Mouse (Mus musculus) heart, embryonic 14.5 days (tissue): ENCODE data around the gene Dot1l. TPM values are rescaled to one million over a fixed set of nuclear protein-coding genes. Genes with fewer than 3 reads are reported as not detected.

Experiments used
- ATAC-seq: fragments of 200-750 bp; cut with Nextera tagmentation; 2 replicates; pipeline ENCODE4 v1.8.0; 2017; ENCODE audit warnings: low read depth, moderate TSS enrichment; ENCODE audit not compliant: insufficient number of reproducible peaks, insufficient read depth, low FRiP score
- H3K27ac ChIP-seq, 2 experiments: fragments of 200-500 bp in 1 of 2; fragments of 300-500 bp in 1 of 2; sonication (generic) in 1 of 2; replicated peaks in 1 of 2; 2 replicates each; pipeline ENCODE4 v1.5.1; 2012 to 2014; ENCODE audit warnings: low read depth in 2 of 2, low read length in 2 of 2, control low read depth in 1 of 2, mild to moderate bottlenecking in 1 of 2, mixed read lengths in 1 of 2; ENCODE audit not compliant: control insufficient read depth in 1 of 2, insufficient read depth in 1 of 2
- H3K27me3 ChIP-seq: fragments of 300-500 bp; sonication (generic); 2 replicates; pipeline ENCODE4 v1.6.1; 2014; ENCODE audit warnings: mild to moderate bottlenecking, low read length, control low read depth; ENCODE audit not compliant: control insufficient read depth, insufficient read depth
- H3K36me3 ChIP-seq: fragments of 300-500 bp; sonication (generic); 2 replicates; pipeline ENCODE4 v1.6.1; 2014; ENCODE audit warnings: mild to moderate bottlenecking, control low read depth, low read length, mixed read lengths; ENCODE audit not compliant: control insufficient read depth, insufficient read depth
- H3K4me1 ChIP-seq, 2 experiments: fragments of 200-500 bp in 1 of 2; fragments of 300-500 bp in 1 of 2; sonication (generic) in 1 of 2; 2 replicates each; pipeline ENCODE4 v1.6.1; 2012 to 2014; ENCODE audit warnings: low read length in 2 of 2, control low read depth in 1 of 2, mixed read lengths in 1 of 2; ENCODE audit not compliant: control insufficient read depth in 2 of 2, insufficient read depth in 2 of 2
- H3K4me2 ChIP-seq: fragments of 300-500 bp; sonication (generic); 2 replicates; pipeline ENCODE4 v1.6.1; 2014; ENCODE audit warnings: mild to moderate bottlenecking, low read length
- H3K4me3 ChIP-seq, 2 experiments: fragments of 200-500 bp in 1 of 2; fragments of 300-500 bp in 1 of 2; sonication (generic) in 1 of 2; 2 replicates each; pipeline ENCODE4 v1.5.1; 2012 to 2014; ENCODE audit warnings: low read length in 2 of 2, mild to moderate bottlenecking in 2 of 2, control low read depth in 1 of 2, low read depth in 1 of 2, moderate library complexity in 1 of 2; ENCODE audit not compliant: control insufficient read depth in 1 of 2, insufficient read depth in 1 of 2
- H3K9ac ChIP-seq: fragments of 300-500 bp; sonication (generic); 2 replicates; pipeline ENCODE4 v1.6.1; 2014; ENCODE audit warnings: mild to moderate bottlenecking, low read length
- H3K9me3 ChIP-seq: fragments of 300-500 bp; sonication (generic); 2 replicates; pipeline ENCODE4 v1.6.1; 2016; ENCODE audit warnings: low read length, control low read depth; ENCODE audit not compliant: control insufficient read depth
- WGBS: fragments of 180-500 bp; shearing (Covaris S2); extraction: QIAGEN DNeasy Blood & Tissue Kit; methylation state at CpG from one replicate; pipeline ENCODE4 v1.1.7; 2014; 5-methylcytosine and 5-hydroxymethylcytosine counted together
- polyA plus RNA-seq: library from polyadenylated mRNA; unstranded; fragments of >200 nt; fragmentation: Nextera tagmentation; extraction: Ambion mirVana; gene quantifications from 2 replicates; pipeline ENCODE4 v1.2.1, GENCODE M21; 2014

Gene Dot1l
- polyA plus RNA-seq, 1 experiment from 2014 or later: 26.5 TPM

GRCm38 (mm10) chr10:80773816-80774215, 18.8 kb downstream of the Dot1l start:
- H3K36me3 ChIP-seq: peaks cover 92% of the 10 kb centered on the region
- no peaks in the 10 kb centered on the region for H3K27me3 ChIP-seq
- 43% methylated on average over 5 of the region's 5 CpGs for WGBS
- peak overlapping the region; percentile 8; the same call in 1 of the 2 replicates for H3K4me2 ChIP-seq
- peaks cover 35 to 41% of the 10 kb centered on the region in 2 experiments for H3K4me1 ChIP-seq
- H3K9me3 ChIP-seq: no peaks in the 10 kb centered on the region
- ATAC-seq: no peak
- no peak overlapping the region for H3K4me3 ChIP-seq
- H3K9ac ChIP-seq: peak overlapping the region; percentile 59
- H3K27ac ChIP-seq: peak overlapping the region; percentile 92 to 98

GRCm38 (mm10) chr10:80774549-80774948, 19.5 kb downstream of the Dot1l start:
- peak overlapping the region; percentile 92 to 98 for H3K27ac ChIP-seq
- H3K4me3 ChIP-seq: no peak overlapping the region
- H3K4me2 ChIP-seq: 0 out of 2 replicates have a peak overlapping the region, but pooled peaks have one; percentile 23
- peaks cover 35 to 41% of the 10 kb centered on the region in 2 experiments for H3K4me1 ChIP-seq
- H3K9ac ChIP-seq: peak overlapping the region; percentile 18
- 8% methylated on average over 2 of the region's 2 CpGs for WGBS
- H3K36me3 ChIP-seq: peaks cover 94% of the 10 kb centered on the region
- H3K9me3 ChIP-seq: no peaks in the 10 kb centered on the region
- peak; percentile 94 for ATAC-seq
- H3K27me3 ChIP-seq: no peaks in the 10 kb centered on the region

- Histone ChIP-seq H3K27me3 (no peaks in the 10 kb centered on the region), H3K9me3 (no peaks in the 10 kb centered on the region), H3K27ac (peak overlapping the region; percentile 71 to 80), H3K4me2 (0 out of 2 replicates have a peak overlapping the region, but pooled peaks have one; percentile 23), H3K4me1 (peaks cover 35 to 41% of the 10 kb centered on the region in 2 experiments), H3K36me3 (peaks cover 94% of the 10 kb centered on the region), H3K4me3 (no peak overlapping the region), H3K9ac (peak overlapping the region; percentile 18)
- 38% methylated on average over 4 of the region's 4 CpGs for WGBS
- no peak for ATAC-seq
These were observed 20.0 kb downstream of the Dot1l start for GRCm38 (mm10) chr10:80774981-80775380.

- H3K4me1 ChIP-seq: peaks cover 35 to 41% of the 10 kb centered on the region in 2 experiments
- peak overlapping the region; percentile 29 to 80 for H3K27ac ChIP-seq
- no peak overlapping the region for H3K4me3 ChIP-seq
- no peak for ATAC-seq
- H3K36me3 ChIP-seq: peaks cover 94% of the 10 kb centered on the region
- no peak overlapping the region for H3K4me2 ChIP-seq
- no peaks in the 10 kb centered on the region for H3K9me3 ChIP-seq
- peak overlapping the region; percentile 18 for H3K9ac ChIP-seq
- no peaks in the 10 kb centered on the region for H3K27me3 ChIP-seq
- 54% methylated on average over 4 of the region's 4 CpGs for WGBS
These were observed 20.7 kb downstream of the Dot1l start for GRCm38 (mm10) chr10:80775731-80776130.

GRCm38 (mm10) chr10:80776358-80776869, 21.4 kb downstream of the Dot1l start:
- peak overlapping the region; percentile 18; the same call in 1 of the 2 replicates for H3K9ac ChIP-seq
- H3K4me3 ChIP-seq: no peak overlapping the region
- H3K9me3 ChIP-seq: no peaks in the 10 kb centered on the region
- peaks cover 94% of the 10 kb centered on the region for H3K36me3 ChIP-seq
- peak overlapping the region in 1 of 2 experiments; percentile 80; a peak in 2 of 4 replicates for H3K27ac ChIP-seq
- WGBS: 66% methylated on average over 6 of the region's 6 CpGs
- H3K27me3 ChIP-seq: no peaks in the 10 kb centered on the region
- H3K4me2 ChIP-seq: no peak overlapping the region
- peaks cover 35 to 41% of the 10 kb centered on the region in 2 experiments for H3K4me1 ChIP-seq
- no peak for ATAC-seq

- peaks cover 94% of the 10 kb centered on the region for H3K36me3 ChIP-seq
- H3K9ac ChIP-seq: no peak overlapping the region
- H3K4me1 ChIP-seq: peaks cover 35 to 41% of the 10 kb centered on the region in 2 experiments
- H3K27me3 ChIP-seq: no peaks in the 10 kb centered on the region
- 90% methylated on average over 5 of the region's 5 CpGs for WGBS
- no peak overlapping the region for H3K4me3 ChIP-seq
- H3K27ac ChIP-seq: no peak overlapping the region
- ATAC-seq: no peak
- no peaks in the 10 kb centered on the region for H3K9me3 ChIP-seq
- H3K4me2 ChIP-seq: no peak overlapping the region
These were observed 22.1 kb downstream of the Dot1l start for GRCm38 (mm10) chr10:80777123-80777522.

- no peak overlapping the region for H3K9ac ChIP-seq
- H3K27ac ChIP-seq: no peak overlapping the region
- H3K4me2 ChIP-seq: no peak overlapping the region
- H3K4me1 ChIP-seq: peaks cover 16 to 20% of the 10 kb centered on the region in 2 experiments
- H3K9me3 ChIP-seq: no peaks in the 10 kb centered on the region
- no peak overlapping the region for H3K4me3 ChIP-seq
- no peaks in the 10 kb centered on the region for H3K27me3 ChIP-seq
- H3K36me3 ChIP-seq: peaks cover 99% of the 10 kb centered on the region
- no peak for ATAC-seq
These were observed 24.6 kb downstream of the Dot1l start for GRCm38 (mm10) chr10:80779565-80779964.

GRCm38 (mm10) chr10:80784302-80784701, 29.3 kb downstream of the Dot1l start:
- no peak for ATAC-seq
- Histone ChIP-seq H3K9me3 (no peaks in the 10 kb centered on the region), H3K4me1 (no peaks in the 10 kb centered on the region), H3K9ac (no peak overlapping the region), H3K4me3 (no peak overlapping the region), H3K27me3 (no peaks in the 10 kb centered on the region), H3K36me3 (peaks cover 100% of the 10 kb centered on the region), H3K4me2 (no peak overlapping the region), H3K27ac (no peak overlapping the region)
- WGBS: 100% methylated on average over 2 of the region's 2 CpGs
